Mouse (Mus musculus) kidney, adult 11 months (tissue): Measurements from ENCODE around the gene Flad1.
"Not testable (repeated sequence)": the region's sequence is repeated elsewhere in the genome, so short reads cannot be mapped to it uniquely, and the experiment has no call there.

Experiments used
- DNase-seq: peaks from one replicate; pipeline ENCODE4 v3.0.0; 2022

The Flad1 gene

GRCm38 (mm10) chr3:89411490-89412393 lies at the start of gene Flad1:
Flad1 (minus strand) TSS chr3:89411870.
- DNase-seq: peak; percentile 99

GRCm38 (mm10) chr3:89458965-89459807 lies 47.5 kb upstream of the Flad1 start:
- peak; percentile 89 for DNase-seq

GRCm38 (mm10) chr3:89458372-89458964 lies 46.8 kb upstream of the Flad1 start:
- no peak for DNase-seq

GRCm38 (mm10) chr3:89456726-89457665 lies 45.3 kb upstream of the Flad1 start:
- DNase-seq: peak; percentile 48

- DNase-seq: no peak
These were observed 44.2 kb upstream of the Flad1 start for GRCm38 (mm10) chr3:89455786-89456285.

GRCm38 (mm10) chr3:89454401-89455177 lies 42.9 kb upstream of the Flad1 start, which contains the start of gene Pmvk:
Pmvk (plus strand) TSS chr3:89454541.
- DNase-seq: no peak

GRCm38 (mm10) chr3:89451916-89452315 lies 40.2 kb upstream of the Flad1 start:
- no peak for DNase-seq

- peak; percentile 71 for DNase-seq
These were observed 37.9 kb upstream of the Flad1 start for GRCm38 (mm10) chr3:89449541-89449940.

GRCm38 (mm10) chr3:89448720-89449537 lies 37.3 kb upstream of the Flad1 start:
- peak; percentile 63 for DNase-seq

- no peak for DNase-seq
These were observed 29.0 kb upstream of the Flad1 start for GRCm38 (mm10) chr3:89440691-89441090.

- peak; percentile 33 for DNase-seq
These were observed 25.6 kb upstream of the Flad1 start for GRCm38 (mm10) chr3:89437269-89437668.

GRCm38 (mm10) chr3:89436176-89437113 lies 24.8 kb upstream of the Flad1 start, which contains the start of gene Pbxip1:
Pbxip1 (plus strand) TSS chr3:89436706.
- peak; percentile 74 for DNase-seq

- no peak for DNase-seq
These were observed 23.4 kb upstream of the Flad1 start for GRCm38 (mm10) chr3:89435041-89435440.

GRCm38 (mm10) chr3:89434532-89434931 lies 22.9 kb upstream of the Flad1 start:
- no peak for DNase-seq

GRCm38 (mm10) chr3:89432606-89433005 lies 20.9 kb upstream of the Flad1 start:
- no peak for DNase-seq

- peak; percentile 97 for DNase-seq
These were observed 18.8 kb upstream of the Flad1 start, which contains the start of gene Pygo2 for GRCm38 (mm10) chr3:89430171-89431159. Pygo2 (plus strand) TSS chr3:89430214.

- DNase-seq: not testable (repeated sequence)
These were observed 17.4 kb upstream of the Flad1 start for GRCm38 (mm10) chr3:89429021-89429420.
